Mouse (Mus musculus): ENCODE measurements at regions not wholly inside any gene's neighbourhood (a gene's known extent, or its start where the extent isn't known, plus 50 kb on each side); places are given as distances from the start of the nearest gene placed in this dataset.
"Not testable (repeated sequence)": the region's sequence is repeated elsewhere in the genome, so short reads cannot be mapped to it uniquely, and the experiment has no call there.

DNA sequence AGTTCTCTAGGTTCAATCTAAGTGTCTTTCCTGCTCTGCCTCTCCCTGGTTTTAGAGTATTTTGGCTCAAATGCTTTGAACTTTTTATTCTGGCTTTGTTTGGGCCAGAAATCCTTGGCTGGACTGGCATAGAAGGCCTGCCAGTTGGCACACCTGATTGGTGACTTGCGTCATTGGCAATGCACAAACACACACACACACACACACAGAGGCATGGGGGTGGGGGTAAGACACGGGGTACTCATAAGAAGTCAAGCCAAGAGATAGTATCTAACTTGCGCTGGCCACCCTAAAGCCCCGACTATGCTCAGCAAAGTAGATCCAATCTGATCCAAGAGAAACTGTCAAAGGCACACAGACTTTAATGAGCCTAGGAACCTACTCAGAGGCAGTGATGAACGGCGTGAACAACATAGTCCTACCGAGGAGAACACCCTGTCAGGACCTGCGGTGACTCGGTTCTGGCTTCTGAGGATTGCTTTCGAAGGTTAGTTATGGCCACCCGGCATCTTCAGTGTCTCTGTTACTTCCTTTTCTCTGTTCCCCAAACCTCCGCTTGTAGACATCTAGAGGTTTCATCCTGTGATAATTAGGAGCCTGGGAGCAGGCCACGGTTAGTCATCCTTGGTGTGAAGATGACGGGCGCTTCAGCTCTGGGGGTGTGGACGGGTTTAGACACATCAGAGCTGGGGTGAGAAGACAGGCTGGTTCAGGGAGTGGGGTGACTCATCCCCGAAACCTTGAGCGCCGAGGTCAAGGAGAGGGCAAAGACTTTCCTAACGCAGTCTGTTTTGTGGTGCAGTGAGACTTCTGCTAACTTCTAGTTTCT is 92.7 kb upstream of the Dlg1 start:
- ATAC-seq (ENCODE audit: extremely low read depth, insufficient number of reproducible peaks, low FRiP score, poor library complexity, severe bottlenecking) (no peak), DNase-seq (ENCODE audit: low spot score) (no peak)
- Histone ChIP-seq H3K4me3 (ENCODE audit: low read depth, low read length) (no peak overlapping the region), H3K9me3 (replicated peaks) (no peaks in the 10 kb centered on the region), H3K27me3 (ENCODE audit: insufficient read depth, low read length) (peaks cover 68% of the 10 kb centered on the region), H3K4me1 (ENCODE audit: insufficient read depth, low read depth, low read length) (no peaks in the 10 kb centered on the region), H3K36me3 (replicated peaks) (no peaks in the 10 kb centered on the region)
- no peak for TF ChIP-seq GATA2 (IDR thresholded peaks at IDR 0.05; ENCODE audit: borderline replicate concordance, low read depth, low read length)
- no peak for TF ChIP-seq CTCF (IDR thresholded peaks at IDR 0.05; ENCODE audit: low read depth, low read length)
- TF ChIP-seq POLR2AphosphoS5 (IDR thresholded peaks at IDR 0.05; ENCODE audit: insufficient replicate concordance, low read depth, low read length), result no peak
- no peak for TF ChIP-seq GATA1 (IDR thresholded peaks at IDR 0.05; ENCODE audit: borderline replicate concordance, low read length)
- no peak for TF ChIP-seq TAL1 (conservative IDR thresholded peaks at IDR 0.05; ENCODE audit: low read depth, low read length)

DNA sequence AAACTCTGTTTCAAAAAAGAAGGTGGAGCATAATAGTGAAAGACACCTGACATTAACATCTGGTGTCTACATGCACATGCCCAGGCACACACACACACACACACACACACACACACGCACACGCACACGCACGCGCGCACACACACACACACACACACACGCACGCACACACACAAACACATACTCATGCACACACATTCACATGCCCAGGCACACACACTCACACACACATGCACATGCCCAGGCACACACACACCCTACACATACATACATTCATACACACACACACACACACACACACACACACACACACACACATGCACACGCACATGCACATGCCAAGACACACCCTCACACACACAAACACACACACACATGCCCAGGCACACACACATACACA is 89.4 kb upstream of the Dlg1 start:
- H3K36me3 ChIP-seq (replicated peaks); H3K4me1 ChIP-seq (ENCODE audit: insufficient read depth, low read depth, low read length); DNase-seq (ENCODE audit: low spot score); ATAC-seq (ENCODE audit: extremely low read depth, insufficient number of reproducible peaks, low FRiP score, poor library complexity, severe bottlenecking); H3K4me3 ChIP-seq (ENCODE audit: low read depth, low read length); H3K9me3 ChIP-seq (replicated peaks): not testable (repeated sequence)
- peaks cover 52% of the 10 kb centered on the region; the same call in 1 of the 2 replicates for H3K27me3 ChIP-seq (ENCODE audit: insufficient read depth, low read length)

DNA sequence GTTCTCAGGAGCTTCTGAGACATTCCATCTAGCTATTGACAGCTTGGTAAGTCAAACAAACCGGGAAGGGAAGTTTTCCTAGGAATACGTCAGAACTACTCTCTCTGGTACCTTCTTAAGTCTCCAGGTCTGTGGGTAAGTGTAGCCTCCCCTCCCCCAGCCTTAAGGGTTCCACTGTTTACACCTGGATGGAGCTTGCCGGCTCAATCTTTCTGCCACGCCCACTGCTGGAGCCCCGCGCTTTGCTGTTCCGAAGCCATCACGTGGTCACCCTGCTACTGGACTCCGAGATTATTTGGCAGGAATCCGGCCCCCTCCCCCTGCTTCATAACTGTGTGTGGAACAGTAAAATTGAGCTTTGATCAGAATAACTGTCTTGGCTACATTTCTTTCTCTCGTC is 87.6 kb upstream of the Dlg1 start:
- DNase-seq (ENCODE audit: low spot score); ATAC-seq (ENCODE audit: extremely low read depth, insufficient number of reproducible peaks, low FRiP score, poor library complexity, severe bottlenecking); H3K4me3 ChIP-seq (ENCODE audit: low read depth, low read length); H3K4me1 ChIP-seq (ENCODE audit: insufficient read depth, low read depth, low read length); H3K9me3 ChIP-seq (replicated peaks); H3K36me3 ChIP-seq (replicated peaks): not testable (repeated sequence)
- H3K27me3 ChIP-seq (ENCODE audit: insufficient read depth, low read length), result peaks cover 56% of the 10 kb centered on the region; the same call in 1 of the 2 replicates

DNA sequence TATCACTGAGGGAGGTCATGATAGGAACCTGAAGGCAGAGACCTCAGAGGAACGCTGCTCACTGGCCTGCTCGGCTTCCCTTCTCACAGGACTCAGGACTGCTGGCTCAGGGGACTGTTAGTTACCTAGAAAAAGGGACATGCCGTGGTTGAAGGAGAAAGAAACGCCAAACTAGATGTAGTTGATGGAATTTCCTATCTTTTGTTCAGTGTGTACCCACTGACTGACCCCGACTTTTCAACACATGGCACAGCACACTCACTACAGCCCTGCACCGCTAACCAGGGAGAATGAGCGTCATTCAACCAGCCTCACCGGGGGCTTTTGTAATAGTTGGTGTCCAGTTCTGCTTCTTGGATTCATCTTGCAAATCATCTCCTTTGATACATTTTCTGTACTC is 86.8 kb upstream of the Dlg1 start:
- no peak for ATAC-seq (ENCODE audit: extremely low read depth, insufficient number of reproducible peaks, low FRiP score, poor library complexity, severe bottlenecking)
- DNase-seq (ENCODE audit: low spot score), result no peak
- no peaks in the 10 kb centered on the region for H3K4me1 ChIP-seq (ENCODE audit: insufficient read depth, low read depth, low read length)
- no peak overlapping the region for H3K4me3 ChIP-seq (ENCODE audit: low read depth, low read length)
- TF ChIP-seq GATA2 (IDR thresholded peaks at IDR 0.05; ENCODE audit: borderline replicate concordance, low read depth, low read length) (no peak), TAL1 (conservative IDR thresholded peaks at IDR 0.05; ENCODE audit: low read depth, low read length) (no peak), CTCF (IDR thresholded peaks at IDR 0.05; ENCODE audit: low read depth, low read length) (no peak), GATA1 (IDR thresholded peaks at IDR 0.05; ENCODE audit: borderline replicate concordance, low read length) (no peak), POLR2AphosphoS5 (IDR thresholded peaks at IDR 0.05; ENCODE audit: insufficient replicate concordance, low read depth, low read length) (no peak)
- H3K9me3 ChIP-seq (replicated peaks), result no peaks in the 10 kb centered on the region
- peaks cover 55% of the 10 kb centered on the region; the same call in 1 of the 2 replicates for H3K27me3 ChIP-seq (ENCODE audit: insufficient read depth, low read length)
- no peaks in the 10 kb centered on the region for H3K36me3 ChIP-seq (replicated peaks)

DNA sequence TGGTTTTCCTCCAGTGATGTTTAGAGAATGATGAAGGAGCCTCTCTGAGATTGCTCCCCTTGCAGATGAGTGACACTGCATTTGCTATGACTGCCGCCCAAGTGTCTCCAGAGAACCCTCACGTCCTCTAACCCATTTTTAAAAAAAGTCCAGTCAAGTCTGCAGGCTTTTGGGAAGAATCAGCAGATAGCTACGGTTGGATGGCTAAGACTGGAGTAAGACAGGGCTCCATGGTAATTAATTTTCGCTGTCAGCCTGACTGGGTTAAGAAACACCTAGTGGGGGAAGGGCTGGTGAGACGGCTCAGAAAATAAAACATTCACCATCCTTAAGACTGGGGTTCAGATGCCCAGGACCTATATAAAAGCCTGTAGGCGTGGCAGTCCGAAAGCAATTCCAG is 85.9 kb upstream of the Dlg1 start:
- H3K4me1 ChIP-seq (ENCODE audit: insufficient read depth, low read depth, low read length), result no peaks in the 10 kb centered on the region
- H3K9me3 ChIP-seq (replicated peaks), result no peaks in the 10 kb centered on the region
- H3K27me3 ChIP-seq (ENCODE audit: insufficient read depth, low read length), result peaks cover 53% of the 10 kb centered on the region; the same call in 1 of the 2 replicates
- no peak for DNase-seq (ENCODE audit: low spot score)
- no peak for TF ChIP-seq GATA1 (IDR thresholded peaks at IDR 0.05; ENCODE audit: borderline replicate concordance, low read length)
- ATAC-seq (ENCODE audit: extremely low read depth, insufficient number of reproducible peaks, low FRiP score, poor library complexity, severe bottlenecking), result no peak
- H3K4me3 ChIP-seq (ENCODE audit: low read depth, low read length), result no peak overlapping the region
- no peaks in the 10 kb centered on the region for H3K36me3 ChIP-seq (replicated peaks)

DNA sequence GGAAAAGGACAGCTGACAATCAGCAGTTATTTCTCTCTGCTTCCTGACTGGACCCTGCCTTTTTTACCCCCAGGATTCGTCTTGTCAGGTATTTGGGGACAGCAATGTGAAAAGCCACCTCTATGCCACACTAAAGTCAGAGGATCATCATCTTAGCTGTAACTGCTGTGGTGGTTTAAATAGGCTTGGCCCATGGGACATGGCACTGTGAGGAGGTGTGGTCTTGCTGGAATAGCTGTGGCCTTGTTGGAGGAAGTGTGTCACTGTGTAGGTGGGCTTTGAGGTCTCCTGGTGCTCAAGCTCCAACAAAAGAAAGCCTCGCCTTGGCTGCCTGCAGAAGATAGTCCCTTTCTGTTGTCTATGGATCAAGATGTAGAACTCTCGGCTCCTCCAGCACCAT is 83.9 kb upstream of the Dlg1 start:
- Histone ChIP-seq H3K9me3 (replicated peaks) (no peaks in the 10 kb centered on the region), H3K4me3 (ENCODE audit: low read depth, low read length) (no peak overlapping the region), H3K4me1 (ENCODE audit: insufficient read depth, low read depth, low read length) (no peaks in the 10 kb centered on the region), H3K36me3 (replicated peaks) (no peaks in the 10 kb centered on the region), H3K27me3 (ENCODE audit: insufficient read depth, low read length) (peaks cover 47% of the 10 kb centered on the region; the same call in 1 of the 2 replicates)
- ATAC-seq (ENCODE audit: extremely low read depth, insufficient number of reproducible peaks, low FRiP score, poor library complexity, severe bottlenecking) (no peak), DNase-seq (ENCODE audit: low spot score) (no peak)
- TF ChIP-seq GATA1 (IDR thresholded peaks at IDR 0.05; ENCODE audit: borderline replicate concordance, low read length) (no peak), GATA2 (IDR thresholded peaks at IDR 0.05; ENCODE audit: borderline replicate concordance, low read depth, low read length) (no peak), POLR2AphosphoS5 (IDR thresholded peaks at IDR 0.05; ENCODE audit: insufficient replicate concordance, low read depth, low read length) (no peak), TAL1 (conservative IDR thresholded peaks at IDR 0.05; ENCODE audit: low read depth, low read length) (no peak), CTCF (IDR thresholded peaks at IDR 0.05; ENCODE audit: low read depth, low read length) (no peak)

DNA sequence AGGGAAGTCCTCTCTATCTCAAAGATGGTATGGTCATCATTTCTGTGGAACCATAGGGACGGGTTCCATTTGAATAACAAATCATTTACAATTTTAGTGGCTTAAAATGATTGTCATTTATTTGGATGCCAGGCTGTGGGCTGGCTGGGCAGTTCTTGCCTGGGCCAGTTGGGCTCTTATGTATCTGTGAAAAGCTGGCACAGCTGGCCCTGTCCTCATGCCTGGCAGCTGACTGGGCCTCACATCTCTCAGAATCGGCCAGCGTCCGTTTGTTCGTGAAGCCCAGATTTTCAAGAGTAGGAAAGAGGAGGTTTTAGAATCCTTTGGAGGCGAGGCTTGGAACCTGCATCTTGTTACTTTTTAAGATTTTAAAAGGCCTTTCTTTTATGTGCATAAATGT is 82.5 kb upstream of the Dlg1 start:
- Histone ChIP-seq H3K27me3 (ENCODE audit: insufficient read depth, low read length) (peaks cover 35% of the 10 kb centered on the region; the same call in 1 of the 2 replicates), H3K4me1 (ENCODE audit: insufficient read depth, low read depth, low read length) (no peaks in the 10 kb centered on the region), H3K4me3 (ENCODE audit: low read depth, low read length) (no peak overlapping the region), H3K9me3 (replicated peaks) (no peaks in the 10 kb centered on the region), H3K36me3 (replicated peaks) (no peaks in the 10 kb centered on the region)
- TF ChIP-seq GATA2 (IDR thresholded peaks at IDR 0.05; ENCODE audit: borderline replicate concordance, low read depth, low read length) (no peak), GATA1 (IDR thresholded peaks at IDR 0.05; ENCODE audit: borderline replicate concordance, low read length) (no peak)
- ATAC-seq (ENCODE audit: extremely low read depth, insufficient number of reproducible peaks, low FRiP score, poor library complexity, severe bottlenecking) (no peak), DNase-seq (ENCODE audit: low spot score) (no peak)

All from G1E (cell line).